8 mouse cellular contexts compared by ENCODE assay signal in genomic region chr9:68966540-68966939, GRCm38 (mm10).
DNase-seq lines count a peak whose midpoint lies in the region; ATAC-seq lines count a peak whose summit lies in the region.

No protein-coding gene starts in this region.

- no peak overlapping the region for H3K27ac ChIP-seq in limb, embryonic 11.5 days (replicated peaks; ENCODE audit: low read depth, low read length)
- no peak overlapping the region for H3K27ac ChIP-seq in limb, embryonic 10.5 days
- no peak overlapping the region for H3K27ac ChIP-seq in hindbrain, embryonic 13.5 days

- ATAC-seq in limb, embryonic 11.5 days (ENCODE audit: insufficient number of reproducible peaks, low FRiP score, low TSS enrichment, low read depth): no peak
- ATAC-seq in hindbrain, embryonic 13.5 days (ENCODE audit: low FRiP score): no peak

- no peak overlapping the region for H3K9ac ChIP-seq in limb, embryonic 11.5 days (ENCODE audit: low read length)
- H3K9ac ChIP-seq in hindbrain, embryonic 13.5 days: no peak overlapping the region

- H3K4me2 ChIP-seq in limb, embryonic 11.5 days (ENCODE audit: low read depth, severe bottlenecking): no peak overlapping the region
- H3K4me2 ChIP-seq in hindbrain, embryonic 13.5 days: no peak overlapping the region

- no peaks in the 10 kb centered on the region for H3K4me1 ChIP-seq in limb, embryonic 11.5 days (ENCODE audit: control insufficient read depth, insufficient read depth, low read length)
- peaks cover 5% of the 10 kb centered on the region; the same call in 1 of the 2 replicates for H3K4me1 ChIP-seq in limb, embryonic 10.5 days
- H3K4me1 ChIP-seq in hindbrain, embryonic 13.5 days (replicated peaks): 0 out of 2 replicates have a peak, but pooled peaks cover 5% of the 10 kb centered on the region

- 50% methylated on average over 13 of the region's 13 CpGs for WGBS in limb, embryonic 11.5 days
- WGBS in limb, embryonic 10.5 days: 60% methylated on average over 13 of the region's 13 CpGs
- WGBS in hindbrain, embryonic 13.5 days: 47% methylated on average over 13 of the region's 13 CpGs

- DNase-seq in limb, embryonic 11.5 days (ENCODE audit: low spot score): peak; percentile 44
- no peak for DNase-seq in limb, embryonic 10.5 days (ENCODE audit: low spot score)
- peak; percentile 72 for DNase-seq in brain, adult 2 months (ENCODE audit: low read depth, low spot score)
- peak; percentile 33 to 47 for DNase-seq in kidney, postnatal 25 days
- DNase-seq in thymus, adult 18-20 months: peak; percentile 26 to 41
- DNase-seq in adipocyte (ENCODE audit: low spot score): no peak
- no peak for DNase-seq in frontal cortex, postnatal 10 days (ENCODE audit: low spot score in 2 of 2)

- H3K4me3 ChIP-seq in limb, embryonic 11.5 days (ENCODE audit: low read depth, low read length): no peak overlapping the region
- no peak overlapping the region for H3K4me3 ChIP-seq in limb, embryonic 10.5 days
- H3K4me3 ChIP-seq in hindbrain, embryonic 13.5 days: no peak overlapping the region

- no peaks in the 10 kb centered on the region for H3K36me3 ChIP-seq in limb, embryonic 11.5 days (ENCODE audit: control insufficient read depth, insufficient read depth, low read length)
- no peaks in the 10 kb centered on the region for H3K36me3 ChIP-seq in limb, embryonic 10.5 days
- no peaks in the 10 kb centered on the region for H3K36me3 ChIP-seq in hindbrain, embryonic 13.5 days

- H3K27me3 ChIP-seq in limb, embryonic 11.5 days (ENCODE audit: control insufficient read depth, insufficient read depth, low read length): no peaks in the 10 kb centered on the region
- H3K27me3 ChIP-seq in limb, embryonic 10.5 days (ENCODE audit: low read depth, poor library complexity, severe bottlenecking): peaks cover 11% of the 10 kb centered on the region; the same call in 1 of the 2 replicates
- no peaks in the 10 kb centered on the region for H3K27me3 ChIP-seq in hindbrain, embryonic 13.5 days

- H3K9me3 ChIP-seq in limb, embryonic 11.5 days (ENCODE audit: control insufficient read depth, low read length): no peaks in the 10 kb centered on the region
- H3K9me3 ChIP-seq in limb, embryonic 10.5 days (replicated peaks): no peaks in the 10 kb centered on the region
- H3K9me3 ChIP-seq in hindbrain, embryonic 13.5 days: no peaks in the 10 kb centered on the region

Comparison
In these comparisons a context has a peak if more than half of its experiments do, and no peak if none do; other contexts are left out.
1. DNase-seq: peak in limb, embryonic 11.5 days (single experiment), brain, adult 2 months (single experiment), kidney, postnatal 25 days (2 of 2) and thymus, adult 18-20 months (2 of 2); none in limb, embryonic 10.5 days (single experiment), adipocyte (single experiment) and frontal cortex, postnatal 10 days (0 of 2).